23 mouse cellular contexts compared by ENCODE assay signal in genomic region chr17:67242774-67243495, GRCm38 (mm10).
A peak's percentile ranks its signal among the peaks of the same experiment; 100 is the strongest.
DNase-seq lines count a peak whose midpoint lies in the region; ATAC-seq and TF ChIP-seq lines count a peak whose summit lies in the region.
"Had no signal": no experiment of that assay in that cellular context is flagged by ENCODE, and none has a peak within 500 bp of the region (broad histone marks: within the 10 kb centered on the region; RNA-seq: fewer than 3 reads in every experiment).

No protein-coding gene starts in this region.

- H3K4me2 ChIP-seq in midbrain, embryonic 13.5 days (replicated peaks), result no peak overlapping the region
- H3K4me2 ChIP-seq in midbrain, postnatal 0 days (ENCODE audit: low read depth, low read length, poor library complexity, severe bottlenecking), result no peak overlapping the region
- no peak overlapping the region for H3K4me2 ChIP-seq in embryonic facial prominence, embryonic 11.5 days (ENCODE audit: low read depth, low read length)
- H3K4me2 ChIP-seq in neural tube, embryonic 11.5 days (ENCODE audit: low read depth), result no peak overlapping the region
- H3K4me2 ChIP-seq: hindbrain, embryonic 12.5 days; liver, embryonic 11.5 days had no signal

- no peak overlapping the region for H3K9ac ChIP-seq in midbrain, embryonic 13.5 days (replicated peaks)
- no peak overlapping the region for H3K9ac ChIP-seq in midbrain, postnatal 0 days (replicated peaks; ENCODE audit: low read length, poor library complexity, severe bottlenecking)
- no peak overlapping the region for H3K9ac ChIP-seq in embryonic facial prominence, embryonic 11.5 days (replicated peaks; ENCODE audit: low read length)
- no peak overlapping the region for H3K9ac ChIP-seq in neural tube, embryonic 11.5 days (ENCODE audit: low read length)
- H3K9ac ChIP-seq: hindbrain, embryonic 12.5 days had no signal

- no peaks in the 10 kb centered on the region for H3K27me3 ChIP-seq in midbrain, embryonic 13.5 days
- no peaks in the 10 kb centered on the region for H3K27me3 ChIP-seq in midbrain, postnatal 0 days (ENCODE audit: insufficient read depth, low read length)
- H3K27me3 ChIP-seq in embryonic facial prominence, embryonic 11.5 days (ENCODE audit: control insufficient read depth, insufficient read depth, low read length), result no peaks in the 10 kb centered on the region
- H3K27me3 ChIP-seq in neural tube, embryonic 11.5 days (ENCODE audit: control insufficient read depth, insufficient read depth, low read length), result no peaks in the 10 kb centered on the region
- H3K27me3 ChIP-seq: hindbrain, embryonic 12.5 days; megakaryocyte, embryonic 14.5 days had no signal

- no peaks in the 10 kb centered on the region for H3K9me3 ChIP-seq in midbrain, embryonic 13.5 days
- H3K9me3 ChIP-seq in midbrain, postnatal 0 days (ENCODE audit: low read length), result no peaks in the 10 kb centered on the region
- H3K9me3 ChIP-seq in embryonic facial prominence, embryonic 11.5 days (replicated peaks; ENCODE audit: control insufficient read depth, low read length), result no peaks in the 10 kb centered on the region
- H3K9me3 ChIP-seq in neural tube, embryonic 11.5 days (ENCODE audit: control insufficient read depth, low read length), result no peaks in the 10 kb centered on the region
- H3K9me3 ChIP-seq: hindbrain, embryonic 12.5 days had no signal

- peak; percentile 71 for ATAC-seq in midbrain, embryonic 13.5 days
- no peak for ATAC-seq in midbrain, postnatal 0 days (ENCODE audit: low FRiP score)
- peak; percentile 73 for ATAC-seq in embryonic facial prominence, embryonic 11.5 days (replicated peaks; ENCODE audit: insufficient number of reproducible peaks, low FRiP score, low TSS enrichment, low read depth)
- ATAC-seq in neural tube, embryonic 11.5 days (ENCODE audit: insufficient read depth, low FRiP score, low TSS enrichment), result no peak
- ATAC-seq: CD4-positive, CD25-positive, alpha-beta regulatory T cell, adult 4 months; forebrain, embryonic 14.5 days; inflammation-experienced regulatory T-cells, adult 6 months had no signal

- TF ChIP-seq CTCF in midbrain, postnatal 0 days (IDR thresholded peaks at IDR 0.05), result no peak

- DNase-seq in heart, adult 11 months, result peak; percentile 46
- no peak for DNase-seq in heart, postnatal 4 days
- no peak for DNase-seq in midbrain, postnatal 0 days (ENCODE audit: low spot score)
- peak; percentile 73 for DNase-seq in embryonic facial prominence, embryonic 11.5 days (ENCODE audit: low spot score)
- DNase-seq in neural tube, embryonic 11.5 days (ENCODE audit: low spot score), result peak; percentile 16
- DNase-seq in cerebellum, postnatal 10 days, result no peak
- no peak for DNase-seq in heart, adult 9 months (ENCODE audit: low spot score in 2 of 2)
- DNase-seq: cerebellum, adult 2 months; heart, adult 18-20 months; kidney, adult 9 months; layer of hippocampus, adult 9-11 months; left cerebral cortex, postnatal 4 days; lung, adult 18-20 months; right cerebral cortex, postnatal 25 days had no signal

- WGBS in midbrain, embryonic 13.5 days, result 44% methylated on average over 12 of the region's 12 CpGs
- whole genome bisulfite sequencing in midbrain, postnatal 0 days, result 49% methylated on average over 12 of the region's 12 CpGs
- WGBS in embryonic facial prominence, embryonic 11.5 days, result 32% methylated on average over 12 of the region's 12 CpGs
- WGBS in neural tube, embryonic 11.5 days, result 51% methylated on average over 12 of the region's 12 CpGs

- no peak overlapping the region for H3K27ac ChIP-seq in midbrain, embryonic 13.5 days
- no peak overlapping the region for H3K27ac ChIP-seq in midbrain, postnatal 0 days (ENCODE audit: low read depth, low read length)
- no peak overlapping the region for H3K27ac ChIP-seq in embryonic facial prominence, embryonic 11.5 days (replicated peaks; ENCODE audit: low read depth, low read length)
- H3K27ac ChIP-seq in neural tube, embryonic 11.5 days (ENCODE audit: low read depth, low read length), result no peak overlapping the region
- H3K27ac ChIP-seq: hindbrain, embryonic 12.5 days; left cerebral cortex, adult 2 months had no signal

- H3K36me3 ChIP-seq in midbrain, embryonic 13.5 days, result no peaks in the 10 kb centered on the region
- no peaks in the 10 kb centered on the region for H3K36me3 ChIP-seq in midbrain, postnatal 0 days (ENCODE audit: insufficient read depth, low read length)
- no peaks in the 10 kb centered on the region for H3K36me3 ChIP-seq in embryonic facial prominence, embryonic 11.5 days (replicated peaks; ENCODE audit: control insufficient read depth, insufficient read depth, low read depth, low read length)
- no peaks in the 10 kb centered on the region for H3K36me3 ChIP-seq in neural tube, embryonic 11.5 days (ENCODE audit: control insufficient read depth, insufficient read depth, low read length)
- H3K36me3 ChIP-seq: G1E; hindbrain, embryonic 12.5 days had no signal

- H3K4me3 ChIP-seq in midbrain, embryonic 13.5 days (replicated peaks), result no peak overlapping the region
- no peak overlapping the region for H3K4me3 ChIP-seq in midbrain, postnatal 0 days (ENCODE audit: low read depth, low read length)
- no peak overlapping the region for H3K4me3 ChIP-seq in embryonic facial prominence, embryonic 11.5 days (ENCODE audit: low read depth, low read length)
- no peak overlapping the region for H3K4me3 ChIP-seq in neural tube, embryonic 11.5 days (ENCODE audit: low read depth, low read length)
- H3K4me3 ChIP-seq: hindbrain, embryonic 12.5 days; left cerebral cortex, adult 2 months; megakaryocyte, embryonic 14.5 days had no signal

- peaks cover 15% of the 10 kb centered on the region for H3K4me1 ChIP-seq in midbrain, embryonic 13.5 days (replicated peaks)
- peaks cover 6% of the 10 kb centered on the region; the same call in 1 of the 2 replicates for H3K4me1 ChIP-seq in midbrain, postnatal 0 days (ENCODE audit: insufficient read depth, low read length)
- no peaks in the 10 kb centered on the region for H3K4me1 ChIP-seq in embryonic facial prominence, embryonic 11.5 days (ENCODE audit: control insufficient read depth, insufficient read depth, low read length)
- no peaks in the 10 kb centered on the region for H3K4me1 ChIP-seq in neural tube, embryonic 11.5 days (ENCODE audit: control insufficient read depth, insufficient read depth, low read length)
- H3K4me1 ChIP-seq: megakaryocyte, embryonic 14.5 days had no signal

Comparison
In these comparisons a context has a peak if more than half of its experiments do, and no peak if none do; other contexts are left out.
1. DNase-seq: peak in heart, adult 11 months (single experiment), embryonic facial prominence, embryonic 11.5 days (single experiment) and neural tube, embryonic 11.5 days (single experiment); none in heart, postnatal 4 days (single experiment), midbrain, postnatal 0 days (single experiment), cerebellum, postnatal 10 days (0 of 2) and heart, adult 9 months (0 of 2).
2. ATAC-seq: peak in midbrain, embryonic 13.5 days (single experiment) and embryonic facial prominence, embryonic 11.5 days (single experiment); none in midbrain, postnatal 0 days (single experiment) and neural tube, embryonic 11.5 days (single experiment).